Mouse (Mus musculus) heart, embryonic 12.5 days (tissue): Measurements from ENCODE around the gene Sirt1. TPM values are rescaled to one million over a fixed set of nuclear protein-coding genes. Genes with fewer than 3 reads are reported as not detected.
A peak's percentile ranks its signal among the peaks of the same experiment; 100 is the strongest.
"Not testable (repeated sequence)": the region's sequence is repeated elsewhere in the genome, so short reads cannot be mapped to it uniquely, and the experiment has no call there.

Experiments used
- ATAC-seq: fragments of 200-750 bp; cut with Nextera tagmentation; 2 replicates; pipeline ENCODE4 v1.8.0; 2017; ENCODE audit warnings: moderate TSS enrichment, moderate library complexity; ENCODE audit not compliant: insufficient number of reproducible peaks, low FRiP score
- H3K27ac ChIP-seq: fragments of 300-500 bp; sonication (generic); 2 replicates; pipeline ENCODE4 v1.5.1; 2016; ENCODE audit warnings: mild to moderate bottlenecking, moderate library complexity; ENCODE audit not compliant: poor library complexity, severe bottlenecking
- H3K27me3 ChIP-seq: fragments of 300-500 bp; sonication (generic); replicated peaks from 2 replicates; pipeline ENCODE4 v1.6.1; 2016; ENCODE audit warnings: mild to moderate bottlenecking, moderate library complexity
- H3K36me3 ChIP-seq: fragments of 300-500 bp; sonication (generic); 2 replicates; pipeline ENCODE4 v1.6.1; 2016; ENCODE audit warnings: mild to moderate bottlenecking, moderate library complexity
- H3K4me1 ChIP-seq: fragments of 300-500 bp; sonication (generic); replicated peaks from 2 replicates; pipeline ENCODE4 v1.6.1; 2016; ENCODE audit warnings: mild to moderate bottlenecking
- H3K4me2 ChIP-seq: fragments of 300-500 bp; sonication (generic); 2 replicates; pipeline ENCODE4 v1.6.1; 2016; ENCODE audit warnings: mild to moderate bottlenecking, moderate library complexity
- H3K4me3 ChIP-seq: fragments of 300-500 bp; sonication (generic); 2 replicates; pipeline ENCODE4 v1.5.1; 2016; ENCODE audit warnings: mild to moderate bottlenecking
- H3K9ac ChIP-seq: fragments of 300-500 bp; sonication (generic); 2 replicates; pipeline ENCODE4 v1.6.1; 2016; ENCODE audit warnings: mild to moderate bottlenecking, moderate library complexity
- H3K9me3 ChIP-seq: fragments of 300-500 bp; sonication (generic); replicated peaks from 2 replicates; pipeline ENCODE4 v1.6.1; 2016; ENCODE audit warnings: mild to moderate bottlenecking, moderate library complexity
- WGBS: fragments of 180-500 bp; shearing (Covaris S2); methylation state at CpG from one replicate; pipeline ENCODE4 v1.1.7; 2016; 5-methylcytosine and 5-hydroxymethylcytosine counted together
- polyA plus RNA-seq: library from polyadenylated mRNA; unstranded; fragments of >200 nt; fragmentation: Nextera tagmentation; extraction: Ambion mirVana; gene quantifications from 2 replicates; pipeline ENCODE4 v1.2.1, GENCODE M21; 2016

Gene Sirt1
- polyA plus RNA-seq, 1 experiment from 2014 or later, result 4.7 TPM

DNA sequence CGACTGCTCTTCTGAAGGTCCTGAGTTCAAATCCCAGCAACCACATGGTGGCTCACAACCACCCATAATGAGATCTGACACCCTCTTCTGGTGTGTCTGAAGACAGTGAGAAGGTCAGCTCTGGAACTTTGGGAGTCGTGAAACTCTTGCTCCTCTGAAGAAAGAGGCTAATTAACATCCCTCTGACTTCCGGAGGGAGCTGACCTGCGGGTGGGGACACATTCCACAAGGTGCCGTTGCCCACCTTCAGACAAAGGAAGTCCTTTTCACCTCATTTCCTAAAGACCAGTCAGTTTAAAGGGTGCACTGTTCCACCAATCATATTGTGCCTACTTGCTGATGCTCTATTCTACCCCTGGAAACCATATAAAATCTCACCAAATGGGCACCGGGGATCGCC, 30.4 kb downstream of the Sirt1 start:
- WGBS, result 84% methylated on average over 7 of the region's 7 CpGs
- ATAC-seq, H3K4me2 ChIP-seq, H3K4me3 ChIP-seq, H3K27ac ChIP-seq, H3K4me1 ChIP-seq, H3K27me3 ChIP-seq, H3K36me3 ChIP-seq, H3K9ac ChIP-seq: not testable (repeated sequence)
- peaks cover 14% of the 10 kb centered on the region; the same call in 1 of the 2 replicates for H3K9me3 ChIP-seq

DNA sequence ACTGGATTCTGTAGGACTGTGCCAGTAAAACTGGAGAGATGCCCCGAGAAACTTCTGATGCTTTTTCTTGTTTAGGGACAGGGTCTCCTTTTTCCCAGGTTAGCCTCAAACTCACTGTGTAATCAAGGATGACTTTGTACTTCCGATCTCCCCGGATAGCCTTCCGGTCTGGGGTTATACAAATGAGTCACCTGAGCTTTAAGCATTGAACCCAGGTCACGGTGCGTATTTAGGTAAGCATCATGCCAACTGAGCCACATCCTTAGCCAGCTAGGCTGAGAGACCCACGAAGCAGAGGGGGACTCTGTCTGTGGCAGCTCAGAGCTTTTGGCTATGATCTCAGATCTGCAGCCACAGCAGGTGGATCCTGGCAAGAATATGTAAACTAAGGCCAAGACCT, 30.8 kb downstream of the Sirt1 start:
- Histone ChIP-seq H3K9me3 (peaks cover 14% of the 10 kb centered on the region; the same call in 1 of the 2 replicates), H3K9ac (no peak overlapping the region), H3K4me1 (no peaks in the 10 kb centered on the region), H3K36me3 (no peaks in the 10 kb centered on the region), H3K27me3 (0 out of 2 replicates have a peak, but pooled peaks cover 3% of the 10 kb centered on the region), H3K27ac (no peak overlapping the region), H3K4me3 (no peak overlapping the region), H3K4me2 (no peak overlapping the region)
- no peak for ATAC-seq
- WGBS, result 81% methylated on average over 7 of the region's 7 CpGs

- 71% methylated on average over 3 of the region's 3 CpGs for WGBS
- Histone ChIP-seq H3K36me3 (no peaks in the 10 kb centered on the region), H3K4me1 (no peaks in the 10 kb centered on the region)
Observed at GRCm38 (mm10) chr10:63348291-63348690, 33.2 kb downstream of the Sirt1 start.

GRCm38 (mm10) chr10:63344751-63345150, 36.8 kb downstream of the Sirt1 start:
- H3K27ac ChIP-seq, result no peak overlapping the region
- peaks cover 4% of the 10 kb centered on the region; the same call in 1 of the 2 replicates for H3K9me3 ChIP-seq
- H3K27me3 ChIP-seq, result 0 out of 2 replicates have a peak, but pooled peaks cover 3% of the 10 kb centered on the region
- H3K4me2 ChIP-seq, result no peak overlapping the region
- no peak for ATAC-seq
- no peaks in the 10 kb centered on the region for H3K4me1 ChIP-seq
- no peaks in the 10 kb centered on the region for H3K36me3 ChIP-seq
- 86% methylated on average over 3 of the region's 3 CpGs for WGBS
- no peak overlapping the region for H3K9ac ChIP-seq
- H3K4me3 ChIP-seq, result no peak overlapping the region

More at GRCm38 (mm10) chr10:63348291-63348690, 33.2 kb downstream of the Sirt1 start:
- Histone ChIP-seq H3K4me3 (no peak overlapping the region), H3K9me3 (peaks cover 7% of the 10 kb centered on the region), H3K4me2 (no peak overlapping the region), H3K27ac (no peak overlapping the region), H3K9ac (no peak overlapping the region), H3K27me3 (0 out of 2 replicates have a peak, but pooled peaks cover 3% of the 10 kb centered on the region)
- ATAC-seq, result no peak

GRCm38 (mm10) chr10:63341351-63341750, 40.2 kb downstream of the Sirt1 start:
- no peak for ATAC-seq
- no peaks in the 10 kb centered on the region for H3K27me3 ChIP-seq
- H3K4me1 ChIP-seq, result peaks cover 9% of the 10 kb centered on the region
- peaks cover 4% of the 10 kb centered on the region; the same call in 1 of the 2 replicates for H3K9me3 ChIP-seq
- H3K27ac ChIP-seq, result no peak overlapping the region
- WGBS, result 87% methylated on average over 2 of the region's 2 CpGs
- H3K9ac ChIP-seq, result no peak overlapping the region
- H3K36me3 ChIP-seq, result 0 out of 2 replicates have a peak, but pooled peaks cover under 1% of the 10 kb centered on the region
- no peak overlapping the region for H3K4me3 ChIP-seq
- no peak overlapping the region for H3K4me2 ChIP-seq

DNA sequence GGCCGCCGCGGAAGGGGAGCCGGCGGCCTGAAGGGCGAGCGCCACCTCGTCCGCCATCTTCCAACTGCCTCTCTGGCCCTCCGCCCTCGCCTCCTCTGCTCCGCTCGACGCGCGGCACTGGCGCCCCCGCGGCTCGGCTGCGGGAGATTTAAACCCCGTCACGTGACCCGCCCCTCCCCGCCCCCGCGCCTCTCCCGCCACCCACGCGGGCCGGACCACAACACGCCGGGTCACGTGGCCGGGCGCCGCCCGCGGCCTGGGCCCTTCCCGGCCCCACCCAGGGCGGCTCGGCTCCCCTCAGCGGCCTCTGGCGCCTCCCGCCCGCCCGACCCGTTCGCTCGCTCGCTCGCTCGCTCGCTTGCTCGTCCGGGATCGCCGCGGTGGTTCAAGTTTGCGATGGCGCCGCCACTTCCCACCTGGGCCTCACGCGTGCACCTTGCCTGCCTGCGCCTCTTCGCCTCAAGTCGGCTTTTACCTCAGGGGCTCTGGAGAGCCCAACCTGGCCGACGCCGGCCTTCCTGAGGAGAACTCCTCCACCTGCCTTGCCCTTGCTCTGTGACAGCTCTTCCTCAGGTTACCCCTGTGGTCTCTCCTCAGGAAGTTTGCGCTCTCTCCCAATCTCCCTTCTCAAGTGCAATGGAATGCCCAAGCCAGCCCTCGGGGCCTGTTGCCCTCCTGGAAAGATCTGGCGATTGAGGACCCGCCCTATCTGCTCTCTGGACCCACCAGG, 42.4 kb downstream of the Sirt1 start:
- peak; percentile 99 for ATAC-seq
- H3K27ac ChIP-seq, result peak overlapping the region; percentile 90
- peaks cover 13% of the 10 kb centered on the region for H3K36me3 ChIP-seq
- peak overlapping the region; percentile 86 for H3K4me3 ChIP-seq
- H3K4me2 ChIP-seq, result peak overlapping the region; percentile 73
- H3K9ac ChIP-seq, result peak overlapping the region; percentile 98
- WGBS, result 2% methylated on average over 71 of the region's 74 CpGs
- H3K4me1 ChIP-seq, result peaks cover 9% of the 10 kb centered on the region
- no peaks in the 10 kb centered on the region for H3K27me3 ChIP-seq
- no peaks in the 10 kb centered on the region for H3K9me3 ChIP-seq

- peak; percentile 83 for ATAC-seq
- Histone ChIP-seq H3K9ac (peak overlapping the region; percentile 98), H3K36me3 (peaks cover 21% of the 10 kb centered on the region), H3K4me3 (peak overlapping the region; percentile 86), H3K27ac (peak overlapping the region; percentile 90), H3K9me3 (no peaks in the 10 kb centered on the region), H3K4me1 (peaks cover 9% of the 10 kb centered on the region), H3K27me3 (no peaks in the 10 kb centered on the region), H3K4me2 (peak overlapping the region; percentile 73)
- 4% methylated on average over 98 of the region's 113 CpGs for WGBS
Observed at GRCm38 (mm10) chr10:63337951-63338836, 43.3 kb downstream of the Sirt1 start.

DNA sequence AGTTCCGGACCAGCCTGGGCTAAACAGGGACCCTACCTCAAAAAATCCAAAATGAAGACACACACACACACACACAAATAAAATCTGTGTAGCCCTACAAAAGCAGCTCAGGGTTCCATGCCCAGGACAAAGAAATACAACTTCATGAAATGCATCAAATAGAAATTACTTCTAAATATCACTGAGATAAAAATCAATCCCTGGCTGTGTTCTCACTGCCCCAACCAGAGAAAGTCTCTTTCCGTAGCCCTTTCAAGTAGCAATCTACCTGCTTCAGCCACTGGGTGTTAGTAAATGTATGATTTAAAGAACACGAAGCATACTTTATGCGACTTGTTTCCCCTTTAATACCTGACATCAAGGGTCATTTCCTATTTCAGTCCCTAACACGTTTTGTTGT, 44.2 kb downstream of the Sirt1 start:
- ATAC-seq, result no peak
- peak overlapping the region; percentile 46 for H3K9ac ChIP-seq
- H3K4me1 ChIP-seq, result peaks cover 9% of the 10 kb centered on the region
- peak overlapping the region; percentile 86 for H3K4me3 ChIP-seq
- peak overlapping the region; percentile 72 for H3K4me2 ChIP-seq
- H3K9me3 ChIP-seq, result no peaks in the 10 kb centered on the region
- peaks cover 27% of the 10 kb centered on the region for H3K36me3 ChIP-seq
- 29% methylated on average over 5 of the region's 5 CpGs for WGBS
- no peaks in the 10 kb centered on the region for H3K27me3 ChIP-seq
- H3K27ac ChIP-seq, result no peak overlapping the region

DNA sequence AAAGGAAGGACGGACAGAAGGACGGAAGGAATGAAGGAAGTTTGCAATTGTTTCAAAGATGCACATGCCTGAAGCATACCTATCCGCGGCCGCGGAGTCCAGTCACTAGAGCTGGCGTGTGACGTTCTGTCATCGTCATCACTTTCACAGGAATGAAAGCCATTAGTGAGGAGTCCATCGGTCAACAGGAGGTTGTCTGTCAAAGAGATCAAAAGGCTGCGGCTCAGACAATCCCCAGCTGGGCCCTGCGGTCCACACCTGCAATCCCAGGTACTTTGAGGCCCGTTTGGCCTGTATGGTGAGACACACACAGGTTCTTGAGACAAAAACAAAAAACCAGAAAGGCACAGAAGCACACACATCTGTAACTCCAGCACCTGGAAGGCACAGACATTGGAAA, 44.6 kb downstream of the Sirt1 start:
- Histone ChIP-seq H3K9me3 (no peaks in the 10 kb centered on the region), H3K27me3 (no peaks in the 10 kb centered on the region), H3K27ac (no peak overlapping the region), H3K9ac (peak overlapping the region; percentile 46; the same call in 1 of the 2 replicates), H3K4me1 (peaks cover 9% of the 10 kb centered on the region), H3K36me3 (peaks cover 27% of the 10 kb centered on the region), H3K4me3 (peak overlapping the region; percentile 86), H3K4me2 (peak overlapping the region; percentile 72)
- 51% methylated on average over 13 of the region's 13 CpGs for WGBS
- no peak for ATAC-seq

DNA sequence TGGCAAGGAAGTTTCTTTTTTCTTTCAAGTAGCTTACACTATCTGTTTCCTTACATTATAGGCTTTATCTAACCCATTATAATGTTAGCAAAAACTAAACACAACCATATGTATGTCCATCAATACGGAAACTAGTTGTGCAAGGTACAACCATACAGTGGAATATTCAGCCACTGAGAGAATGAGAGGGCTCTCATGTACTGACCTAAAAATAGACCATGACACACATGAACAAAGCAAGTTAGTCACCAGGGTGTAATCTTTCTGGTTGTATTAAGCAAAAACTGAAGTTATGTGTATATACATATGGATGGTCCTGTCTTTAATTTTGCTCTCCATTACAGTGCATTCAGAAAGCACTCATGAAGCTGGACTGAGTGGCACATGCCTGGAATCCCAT, 54.4 kb downstream of the Sirt1 start:
- no peak for ATAC-seq
- Histone ChIP-seq H3K9me3 (no peaks in the 10 kb centered on the region), H3K27ac (no peak overlapping the region), H3K4me3 (no peak overlapping the region), H3K9ac (no peak overlapping the region), H3K4me1 (no peaks in the 10 kb centered on the region), H3K36me3 (peaks cover 58% of the 10 kb centered on the region), H3K27me3 (no peaks in the 10 kb centered on the region), H3K4me2 (no peak overlapping the region)
- WGBS, result 68% methylated on average over 1 of the region's 1 CpGs

DNA sequence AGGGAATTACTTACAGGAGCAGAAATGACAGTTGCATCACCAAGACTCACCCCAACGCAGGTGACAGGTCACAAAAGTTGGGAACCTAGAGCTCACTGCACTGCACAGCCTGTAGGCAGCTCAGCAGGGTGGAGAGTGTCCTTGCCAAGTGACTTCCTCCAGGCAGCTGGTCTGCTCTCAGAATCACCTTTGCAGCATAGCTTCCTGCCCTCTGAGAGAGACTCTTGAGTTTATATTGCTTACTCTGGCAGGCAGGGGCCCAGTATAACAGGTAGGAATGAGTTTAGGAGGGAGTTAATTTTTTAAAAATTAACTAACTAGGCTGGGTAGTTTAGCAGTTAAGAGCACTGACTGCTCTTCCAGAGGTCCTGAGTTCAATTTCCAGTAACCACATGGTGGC, 67.8 kb downstream of the Sirt1 start:
- Histone ChIP-seq H3K27me3 (no peaks in the 10 kb centered on the region), H3K4me3 (no peak overlapping the region), H3K27ac (no peak overlapping the region), H3K36me3 (peaks cover 64% of the 10 kb centered on the region), H3K4me1 (no peaks in the 10 kb centered on the region), H3K9me3 (no peaks in the 10 kb centered on the region), H3K9ac (no peak overlapping the region), H3K4me2 (no peak overlapping the region)
- no peak for ATAC-seq
- 73% methylated on average over 1 of the region's 1 CpGs for WGBS
